ENCODE assay signal across 8 mouse cellular contexts in genomic region chr11:101259261-101259712, GRCm38 (mm10). TPM values are rescaled to one million over a fixed set of nuclear protein-coding genes. Genes with fewer than 3 reads are reported as not detected.
DNase-seq lines count a peak whose midpoint lies in the region; ATAC-seq and TF ChIP-seq lines count a peak whose summit lies in the region.

No protein-coding gene starts in this region.

- H3K4me2 ChIP-seq in hindbrain, postnatal 0 days (ENCODE audit: low read depth, low read length), result peak overlapping the region; percentile 97; the same call in 1 of the 2 replicates
- peak overlapping the region; percentile 78 for H3K4me2 ChIP-seq in neural tube, embryonic 13.5 days

- 42% methylated on average over 6 of the region's 6 CpGs for WGBS in hindbrain, postnatal 0 days
- WGBS in neural tube, embryonic 13.5 days, result 26% methylated on average over 6 of the region's 6 CpGs

- peaks cover 15% of the 10 kb centered on the region for H3K4me1 ChIP-seq in hindbrain, postnatal 0 days (ENCODE audit: insufficient read depth, low read length)
- H3K4me1 ChIP-seq in neural tube, embryonic 13.5 days (replicated peaks), result peaks cover 51% of the 10 kb centered on the region

- TF ChIP-seq CTCF in hindbrain, postnatal 0 days (IDR thresholded peaks at IDR 0.05; ENCODE audit: low read depth), result no peak

- peaks cover 11% of the 10 kb centered on the region; the same call in 1 of the 2 replicates for H3K36me3 ChIP-seq in hindbrain, postnatal 0 days (ENCODE audit: insufficient read depth, low read length)
- peaks cover 13% of the 10 kb centered on the region for H3K36me3 ChIP-seq in neural tube, embryonic 13.5 days

- no peak overlapping the region for H3K4me3 ChIP-seq in hindbrain, postnatal 0 days (ENCODE audit: low read length)
- no peak overlapping the region for H3K4me3 ChIP-seq in neural tube, embryonic 13.5 days

- no peak for ATAC-seq in hindbrain, postnatal 0 days
- no peak; the same call in 1 of the 2 replicates for ATAC-seq in neural tube, embryonic 13.5 days (ENCODE audit: low read depth)

- no peak overlapping the region for H3K9ac ChIP-seq in hindbrain, postnatal 0 days (replicated peaks; ENCODE audit: low read length)
- 0 out of 2 replicates have a peak overlapping the region, but pooled peaks have one; percentile 72 for H3K9ac ChIP-seq in neural tube, embryonic 13.5 days

- no peak overlapping the region for H3K27ac ChIP-seq in hindbrain, postnatal 0 days
- H3K27ac ChIP-seq in neural tube, embryonic 13.5 days (replicated peaks), result no peak overlapping the region; the same call in 1 of the 2 replicates

- no peaks in the 10 kb centered on the region for H3K9me3 ChIP-seq in hindbrain, postnatal 0 days (ENCODE audit: low read length)
- H3K9me3 ChIP-seq in neural tube, embryonic 13.5 days, result no peaks in the 10 kb centered on the region

- H3K27me3 ChIP-seq in hindbrain, postnatal 0 days (ENCODE audit: insufficient read depth, low read length), result peaks cover 11% of the 10 kb centered on the region; the same call in 1 of the 2 replicates
- peaks cover 45% of the 10 kb centered on the region for H3K27me3 ChIP-seq in neural tube, embryonic 13.5 days

- peak; percentile 36 for DNase-seq in embryo, embryonic 11 days
- DNase-seq in embryo, embryonic 9.5 days (ENCODE audit: extremely low spot score), result no peak
- peak; percentile 82 for DNase-seq in adipocyte (ENCODE audit: low spot score)
- no peak for DNase-seq in hindbrain, postnatal 0 days (ENCODE audit: low spot score)
- peak; percentile 55 to 79 for DNase-seq in left cerebral cortex, adult 9 months (ENCODE audit: low spot score in 2 of 2)
- DNase-seq in adrenal gland, postnatal 10 days, result no peak
- DNase-seq in thymus, postnatal 0 days (ENCODE audit: low spot score), result no peak

RNA-seq across cellular contexts. Expression of gene Wnk4, which starts 1.1 kb away (rescaled TPM):
- 1.5 and 2.5 TPM in 2 replicates for total RNA-seq in hindbrain, postnatal 0 days (2014; rRNA removed)
- polyA plus RNA-seq in hindbrain, postnatal 0 days (2015; fragmentation: Nextera tagmentation; extraction: Ambion mirVana), result 6.5 and 8.0 TPM in 2 replicates
- 5.5 and 6.8 TPM in 2 replicates for polyA plus RNA-seq in neural tube, embryonic 13.5 days (2015; fragmentation: Nextera tagmentation; extraction: Ambion mirVana)
- 1 to 10 TPM; 2.5 to 3.6 TPM for total RNA-seq in adrenal gland, postnatal 10 days (2021)
- polyA plus RNA-seq in thymus, postnatal 0 days (2015; fragmentation: Nextera tagmentation; extraction: Ambion mirVana), result 1.4 and 2.1 TPM in 2 replicates

RNA-seq across cellular contexts. Expression of gene Vps25, which starts 5.8 kb away (rescaled TPM):
- total RNA-seq in hindbrain, postnatal 0 days (2014; rRNA removed), result 66.1 and 82.1 TPM in 2 replicates
- 134 and 137 TPM in 2 replicates for polyA plus RNA-seq in hindbrain, postnatal 0 days (2015; fragmentation: Nextera tagmentation; extraction: Ambion mirVana)
- 114 and 117 TPM in 2 replicates for polyA plus RNA-seq in neural tube, embryonic 13.5 days (2015; fragmentation: Nextera tagmentation; extraction: Ambion mirVana)
- total RNA-seq in adrenal gland, postnatal 10 days (2021), result 100 to 1,000 TPM; 109 to 112 TPM
- polyA plus RNA-seq in thymus, postnatal 0 days (2015; fragmentation: Nextera tagmentation; extraction: Ambion mirVana), result 132 and 149 TPM in 2 replicates

RNA-seq across cellular contexts. Expression of gene Ramp2, which starts 13.5 kb away (rescaled TPM):
- 66.1 and 72.7 TPM in 2 replicates for total RNA-seq in hindbrain, postnatal 0 days (2014; rRNA removed)
- polyA plus RNA-seq in hindbrain, postnatal 0 days (2015; fragmentation: Nextera tagmentation; extraction: Ambion mirVana), result 108 and 111 TPM in 2 replicates
- polyA plus RNA-seq in neural tube, embryonic 13.5 days (2015; fragmentation: Nextera tagmentation; extraction: Ambion mirVana), result 97.6 and 108 TPM in 2 replicates
- total RNA-seq in adrenal gland, postnatal 10 days (2021), result 100 to 1,000 TPM; 101 to 116 TPM
- polyA plus RNA-seq in thymus, postnatal 0 days (2015; fragmentation: Nextera tagmentation; extraction: Ambion mirVana), result 29.6 and 30.8 TPM in 2 replicates

RNA-seq across cellular contexts. Expression of gene Cntd1, which starts 19.5 kb away (rescaled TPM):
- 0.10 TPM in 1 of 2 replicates, not detected in the other for total RNA-seq in hindbrain, postnatal 0 days (2014; rRNA removed)
- 0.66 and 0.89 TPM in 2 replicates for polyA plus RNA-seq in hindbrain, postnatal 0 days (2015; fragmentation: Nextera tagmentation; extraction: Ambion mirVana)
- polyA plus RNA-seq in neural tube, embryonic 13.5 days (2015; fragmentation: Nextera tagmentation; extraction: Ambion mirVana), result 0.89 and 1.0 TPM in 2 replicates
- 1 to 10 TPM in 1 of 2 experiments, under 1 TPM in 1; 0.63 to 1.4 TPM for total RNA-seq in adrenal gland, postnatal 10 days (2021)
- 1.3 and 1.9 TPM in 2 replicates for polyA plus RNA-seq in thymus, postnatal 0 days (2015; fragmentation: Nextera tagmentation; extraction: Ambion mirVana)

RNA-seq across cellular contexts. Expression of gene Coa3, which starts 19.6 kb away (rescaled TPM):
- 146 and 154 TPM in 2 replicates for total RNA-seq in hindbrain, postnatal 0 days (2014; rRNA removed)
- polyA plus RNA-seq in hindbrain, postnatal 0 days (2015; fragmentation: Nextera tagmentation; extraction: Ambion mirVana), result 214 and 225 TPM in 2 replicates
- 211 and 238 TPM in 2 replicates for polyA plus RNA-seq in neural tube, embryonic 13.5 days (2015; fragmentation: Nextera tagmentation; extraction: Ambion mirVana)
- 10 to 100 TPM; 79.8 to 84.3 TPM for total RNA-seq in adrenal gland, postnatal 10 days (2021)
- 164 and 179 TPM in 2 replicates for polyA plus RNA-seq in thymus, postnatal 0 days (2015; fragmentation: Nextera tagmentation; extraction: Ambion mirVana)

Comparison
In these comparisons a context has a peak if more than half of its experiments do, and no peak if none do; other contexts are left out.
1. DNase-seq: peak in embryo, embryonic 11 days (single experiment), adipocyte (single experiment) and left cerebral cortex, adult 9 months (2 of 2); none in embryo, embryonic 9.5 days (single experiment), hindbrain, postnatal 0 days (single experiment), adrenal gland, postnatal 10 days (single experiment) and thymus, postnatal 0 days (single experiment).